Mouse (Mus musculus) thymus, postnatal 36 days (tissue): ENCODE results near the gene Gm7876.
"Not testable (repeated sequence)": the region's sequence is repeated elsewhere in the genome, so short reads cannot be mapped to it uniquely, and the experiment has no call there.

Experiments used
- DNase-seq, 2 experiments: peaks; one replicate each; pipeline ENCODE4 v3.0.0; 2022; ENCODE audit warnings: mixed read lengths in 2 of 2

Gm7876 gene

GRCm38 (mm10) chr14:4708938-4709337 lies at the start of gene Gm7876:
Gene Gm7876 (plus strand): TSS chr14:4709238.
- DNase-seq, result not testable (repeated sequence)

GRCm38 (mm10) chr14:4663892-4664291 lies 45.1 kb upstream of the Gm7876 start, which contains the start of gene Gm3239:
Gene Gm3239 (plus strand): TSS chr14:4664192.
- DNase-seq, result not testable (repeated sequence)

GRCm38 (mm10) chr14:4726038-4726880 lies 17.2 kb downstream of the Gm7876 start, which contains the start of gene Gm3252:
Gene Gm3252 (plus strand): TSS chr14:4726775.
- DNase-seq, result not testable (repeated sequence)
